Mouse (Mus musculus): ENCODE measurements around the gene Alyref2. TPM values are rescaled to one million over a fixed set of nuclear protein-coding genes. Genes with fewer than 3 reads are reported as not detected.

The Alyref2 gene
- polyA plus RNA-seq (2015; fragmentation: Illumina TruSeq; extraction: RNeasy Lipid Tissue Mini Kit (QIAGEN cat#74804); ENCODE audit: insufficient read depth, low read depth, low replicate concordance) = 1.1 TPM

DNA sequence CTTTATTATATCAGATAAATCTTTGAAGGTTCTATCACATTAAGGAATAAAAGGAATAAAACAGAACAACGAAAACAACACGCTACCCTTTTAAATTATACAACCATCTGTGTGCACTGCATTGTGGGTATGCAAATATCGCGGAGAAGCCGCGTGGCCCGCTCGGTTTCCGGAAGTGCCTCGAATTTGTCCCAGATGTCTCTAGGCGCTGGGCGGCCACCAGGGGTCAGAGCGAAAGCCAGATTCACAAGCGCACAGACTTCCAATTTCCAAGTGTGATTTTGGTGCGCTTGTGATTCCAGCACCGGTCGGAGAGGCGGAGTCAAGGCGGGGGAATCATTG lies at the start of gene Alyref2:
Gene Alyref2, plus strand, starts transcription at position 229 of the 342 bp plus-strand sequence.

GRCm38 (mm10) chr1:171535194-171535593 lies 31.9 kb downstream of the Alyref2 start, which contains the start of gene Itln1:
Itln1 (minus strand) TSS chr1:171535294.

Other genes starting within 250 kb of the Alyref2 start
- gene B4galt3, start 233.2 kb upstream of the Alyref2 start, polyA plus RNA-seq (2015; fragmentation: Illumina TruSeq; extraction: RNeasy Lipid Tissue Mini Kit (QIAGEN cat#74804); ENCODE audit: insufficient read depth, low read depth, low replicate concordance) = 14.4 TPM
- 18.2 TPM for gene Ppox, start 222.3 kb upstream of the Alyref2 start, polyA plus RNA-seq (2015; fragmentation: Illumina TruSeq; extraction: RNeasy Lipid Tissue Mini Kit (QIAGEN cat#74804); ENCODE audit: insufficient read depth, low read depth, low replicate concordance)
- 16.4 TPM for gene Usp21, start 215.5 kb upstream of the Alyref2 start, polyA plus RNA-seq (2015; fragmentation: Illumina TruSeq; extraction: RNeasy Lipid Tissue Mini Kit (QIAGEN cat#74804); ENCODE audit: insufficient read depth, low read depth, low replicate concordance)
- gene Ufc1, start 208.5 kb upstream of the Alyref2 start, polyA plus RNA-seq (2015; fragmentation: Illumina TruSeq; extraction: RNeasy Lipid Tissue Mini Kit (QIAGEN cat#74804); ENCODE audit: insufficient read depth, low read depth, low replicate concordance) = 42.1 TPM
- 12.2 TPM for gene Dedd, start 174.3 kb upstream of the Alyref2 start, polyA plus RNA-seq (2015; fragmentation: Illumina TruSeq; extraction: RNeasy Lipid Tissue Mini Kit (QIAGEN cat#74804); ENCODE audit: insufficient read depth, low read depth, low replicate concordance)
- gene Nit1, start 157.8 kb upstream of the Alyref2 start, polyA plus RNA-seq (2015; fragmentation: Illumina TruSeq; extraction: RNeasy Lipid Tissue Mini Kit (QIAGEN cat#74804); ENCODE audit: insufficient read depth, low read depth, low replicate concordance) = 13.2 TPM
- gene Pfdn2, start 157.8 kb upstream of the Alyref2 start, polyA plus RNA-seq (2015; fragmentation: Illumina TruSeq; extraction: RNeasy Lipid Tissue Mini Kit (QIAGEN cat#74804); ENCODE audit: insufficient read depth, low read depth, low replicate concordance) = 9.1 TPM
- gene Klhdc9, start 142.7 kb upstream of the Alyref2 start, polyA plus RNA-seq (2015; fragmentation: Illumina TruSeq; extraction: RNeasy Lipid Tissue Mini Kit (QIAGEN cat#74804); ENCODE audit: insufficient read depth, low read depth, low replicate concordance) = not detected
- 0.87 TPM for gene Nectin4, start 133.4 kb upstream of the Alyref2 start, polyA plus RNA-seq (2015; fragmentation: Illumina TruSeq; extraction: RNeasy Lipid Tissue Mini Kit (QIAGEN cat#74804); ENCODE audit: insufficient read depth, low read depth, low replicate concordance)
- 1.7 TPM for gene Arhgap30, start 114.5 kb upstream of the Alyref2 start, polyA plus RNA-seq (2015; fragmentation: Illumina TruSeq; extraction: RNeasy Lipid Tissue Mini Kit (QIAGEN cat#74804); ENCODE audit: insufficient read depth, low read depth, low replicate concordance)
- gene Usf1, start 92.2 kb upstream of the Alyref2 start, polyA plus RNA-seq (2015; fragmentation: Illumina TruSeq; extraction: RNeasy Lipid Tissue Mini Kit (QIAGEN cat#74804); ENCODE audit: insufficient read depth, low read depth, low replicate concordance) = 36.3 TPM
- gene Tstd1, start 84.6 kb upstream of the Alyref2 start, polyA plus RNA-seq (2015; fragmentation: Illumina TruSeq; extraction: RNeasy Lipid Tissue Mini Kit (QIAGEN cat#74804); ENCODE audit: insufficient read depth, low read depth, low replicate concordance) = 12.7 TPM
- 23.8 TPM for gene F11r, start 65.9 kb upstream of the Alyref2 start, polyA plus RNA-seq (2015; fragmentation: Illumina TruSeq; extraction: RNeasy Lipid Tissue Mini Kit (QIAGEN cat#74804); ENCODE audit: insufficient read depth, low read depth, low replicate concordance)
- gene Itln1, start 31.8 kb downstream of the Alyref2 start, polyA plus RNA-seq (2015; fragmentation: Illumina TruSeq; extraction: RNeasy Lipid Tissue Mini Kit (QIAGEN cat#74804); ENCODE audit: insufficient read depth, low read depth, low replicate concordance) = not detected
- not detected for gene Cd244a, start 55.7 kb downstream of the Alyref2 start, polyA plus RNA-seq (2015; fragmentation: Illumina TruSeq; extraction: RNeasy Lipid Tissue Mini Kit (QIAGEN cat#74804); ENCODE audit: insufficient read depth, low read depth, low replicate concordance)
- not detected for gene Ly9, start 103.9 kb downstream of the Alyref2 start, polyA plus RNA-seq (2015; fragmentation: Illumina TruSeq; extraction: RNeasy Lipid Tissue Mini Kit (QIAGEN cat#74804); ENCODE audit: insufficient read depth, low read depth, low replicate concordance)
- 1.6 TPM for gene Slamf7, start 149.6 kb downstream of the Alyref2 start, polyA plus RNA-seq (2015; fragmentation: Illumina TruSeq; extraction: RNeasy Lipid Tissue Mini Kit (QIAGEN cat#74804); ENCODE audit: insufficient read depth, low read depth, low replicate concordance)
- gene Cd48, start 178.5 kb downstream of the Alyref2 start, polyA plus RNA-seq (2015; fragmentation: Illumina TruSeq; extraction: RNeasy Lipid Tissue Mini Kit (QIAGEN cat#74804); ENCODE audit: insufficient read depth, low read depth, low replicate concordance) = 1.9 TPM

Measured in pancreas, adult 10 weeks (tissue).